In genomic region chr17:27139304-27139703, GRCm38 (mm10) we compare ENCODE assay signal across 13 mouse cellular contexts. TPM values are rescaled to one million over a fixed set of nuclear protein-coding genes. Genes with fewer than 3 reads are reported as not detected.
DNase-seq lines count a peak whose midpoint lies in the region; ATAC-seq and TF ChIP-seq lines count a peak whose summit lies in the region.
"Had no signal": no experiment of that assay in that cellular context is flagged by ENCODE, and none has a peak within 500 bp of the region (broad histone marks: within the 10 kb centered on the region; RNA-seq: fewer than 3 reads in every experiment).

No protein-coding gene starts in this region.

- no peak for ATAC-seq in hindbrain, postnatal 0 days
- ATAC-seq in hindbrain, embryonic 11.5 days (ENCODE audit: low FRiP score), result no peak
- no peak for ATAC-seq in limb, embryonic 13.5 days (ENCODE audit: low FRiP score, low read depth)
- ATAC-seq in neural tube, embryonic 15.5 days (ENCODE audit: low FRiP score), result no peak
- no peak for ATAC-seq in frontal cortex, adult (ENCODE audit: low TSS enrichment)
- ATAC-seq: Patski had no signal

- no peaks in the 10 kb centered on the region for H3K36me3 ChIP-seq in hindbrain, embryonic 10.5 days
- H3K36me3 ChIP-seq in hindbrain, postnatal 0 days (ENCODE audit: insufficient read depth, low read length), result no peaks in the 10 kb centered on the region
- no peaks in the 10 kb centered on the region for H3K36me3 ChIP-seq in hindbrain, embryonic 11.5 days (ENCODE audit: control insufficient read depth, insufficient read depth, low read length)
- H3K36me3 ChIP-seq in limb, embryonic 13.5 days, result no peaks in the 10 kb centered on the region
- no peaks in the 10 kb centered on the region for H3K36me3 ChIP-seq in neural tube, embryonic 15.5 days
- H3K36me3 ChIP-seq: heart, embryonic 13.5 days had no signal

- H3K4me1 ChIP-seq in hindbrain, embryonic 10.5 days (replicated peaks), result peaks cover 53% of the 10 kb centered on the region
- peaks cover 14% of the 10 kb centered on the region; the same call in 1 of the 2 replicates for H3K4me1 ChIP-seq in hindbrain, postnatal 0 days (ENCODE audit: insufficient read depth, low read length)
- peaks cover 4% of the 10 kb centered on the region for H3K4me1 ChIP-seq in hindbrain, embryonic 11.5 days (replicated peaks; ENCODE audit: control insufficient read depth, insufficient read depth, low read length)
- peaks cover 62% of the 10 kb centered on the region for H3K4me1 ChIP-seq in limb, embryonic 13.5 days
- H3K4me1 ChIP-seq in neural tube, embryonic 15.5 days, result peaks cover 52% of the 10 kb centered on the region

- H3K9ac ChIP-seq in hindbrain, postnatal 0 days (replicated peaks; ENCODE audit: low read length), result no peak overlapping the region
- no peak overlapping the region for H3K9ac ChIP-seq in hindbrain, embryonic 11.5 days (ENCODE audit: low read depth, low read length)
- 0 out of 2 replicates have a peak overlapping the region, but pooled peaks have one; percentile 13 for H3K9ac ChIP-seq in limb, embryonic 13.5 days
- H3K9ac ChIP-seq in neural tube, embryonic 15.5 days (replicated peaks), result no peak overlapping the region
- H3K9ac ChIP-seq: heart, embryonic 13.5 days had no signal

- DNase-seq in hindbrain, embryonic 10.5 days (ENCODE audit: low spot score), result no peak
- DNase-seq in hindbrain, postnatal 0 days (ENCODE audit: low spot score), result no peak
- DNase-seq in hindbrain, embryonic 11.5 days (ENCODE audit: low spot score), result no peak
- no peak for DNase-seq in urinary bladder, postnatal 4 days (ENCODE audit: low spot score in 2 of 2)
- DNase-seq: cerebellum, adult 8-10 months; kidney, adult 8-10 months had no signal

- TF ChIP-seq CTCF in hindbrain, postnatal 0 days (IDR thresholded peaks at IDR 0.05; ENCODE audit: low read depth), result no peak

- no peaks in the 10 kb centered on the region for H3K9me3 ChIP-seq in hindbrain, embryonic 10.5 days
- H3K9me3 ChIP-seq in hindbrain, postnatal 0 days (ENCODE audit: low read length), result no peaks in the 10 kb centered on the region
- H3K9me3 ChIP-seq in hindbrain, embryonic 11.5 days (ENCODE audit: control insufficient read depth, low read length), result no peaks in the 10 kb centered on the region
- no peaks in the 10 kb centered on the region for H3K9me3 ChIP-seq in limb, embryonic 13.5 days
- H3K9me3 ChIP-seq in neural tube, embryonic 15.5 days (replicated peaks), result no peaks in the 10 kb centered on the region
- H3K9me3 ChIP-seq: heart, embryonic 13.5 days had no signal

- no peak overlapping the region for H3K4me3 ChIP-seq in hindbrain, embryonic 10.5 days
- no peak overlapping the region for H3K4me3 ChIP-seq in hindbrain, postnatal 0 days (ENCODE audit: low read length)
- H3K4me3 ChIP-seq in hindbrain, embryonic 11.5 days (ENCODE audit: low read depth, low read length), result no peak overlapping the region
- no peak overlapping the region for H3K4me3 ChIP-seq in limb, embryonic 13.5 days
- no peak overlapping the region for H3K4me3 ChIP-seq in neural tube, embryonic 15.5 days (replicated peaks)
- H3K4me3 ChIP-seq: heart, embryonic 13.5 days; megakaryocyte, embryonic 14.5 days had no signal

- no peak overlapping the region for H3K4me2 ChIP-seq in hindbrain, postnatal 0 days (ENCODE audit: low read depth, low read length)
- H3K4me2 ChIP-seq in hindbrain, embryonic 11.5 days (replicated peaks; ENCODE audit: low read depth, low read length), result no peak overlapping the region
- H3K4me2 ChIP-seq in limb, embryonic 13.5 days (replicated peaks), result no peak overlapping the region
- no peak overlapping the region for H3K4me2 ChIP-seq in neural tube, embryonic 15.5 days
- H3K4me2 ChIP-seq: heart, embryonic 13.5 days; liver, embryonic 11.5 days had no signal

- WGBS in hindbrain, embryonic 10.5 days, result 58% methylated on average over 7 of the region's 7 CpGs
- 27% methylated on average over 7 of the region's 7 CpGs for WGBS in hindbrain, postnatal 0 days
- 55% methylated on average over 7 of the region's 7 CpGs for WGBS in hindbrain, embryonic 11.5 days
- 57% methylated on average over 7 of the region's 7 CpGs for WGBS in limb, embryonic 13.5 days
- 22% methylated on average over 7 of the region's 7 CpGs for WGBS in neural tube, embryonic 15.5 days

- H3K27me3 ChIP-seq in hindbrain, embryonic 10.5 days (ENCODE audit: insufficient read depth, poor library complexity, severe bottlenecking), result peaks cover 7% of the 10 kb centered on the region; the same call in 1 of the 2 replicates
- H3K27me3 ChIP-seq in hindbrain, postnatal 0 days (ENCODE audit: insufficient read depth, low read length), result no peaks in the 10 kb centered on the region
- H3K27me3 ChIP-seq in hindbrain, embryonic 11.5 days (ENCODE audit: control insufficient read depth, insufficient read depth, low read length), result no peaks in the 10 kb centered on the region
- H3K27me3 ChIP-seq in limb, embryonic 13.5 days, result 0 out of 2 replicates have a peak, but pooled peaks cover 2% of the 10 kb centered on the region
- no peaks in the 10 kb centered on the region for H3K27me3 ChIP-seq in neural tube, embryonic 15.5 days (replicated peaks)
- H3K27me3 ChIP-seq: Patski had no signal

- H3K27ac ChIP-seq in hindbrain, embryonic 10.5 days, result peak overlapping the region; percentile 2; the same call in 1 of the 2 replicates
- H3K27ac ChIP-seq in hindbrain, postnatal 0 days, result no peak overlapping the region
- peak overlapping the region; percentile 49; the same call in 1 of the 2 replicates for H3K27ac ChIP-seq in hindbrain, embryonic 11.5 days (ENCODE audit: low read depth, low read length)
- no peak overlapping the region; the same call in 1 of the 2 replicates for H3K27ac ChIP-seq in limb, embryonic 13.5 days
- H3K27ac ChIP-seq in neural tube, embryonic 15.5 days (replicated peaks), result peak overlapping the region; percentile 37
- H3K27ac ChIP-seq: heart, embryonic 13.5 days had no signal

RNA-seq across cellular contexts. Expression of gene Uqcc2, which starts 5.6 kb away (rescaled TPM):
- 395 and 442 TPM in 2 replicates for polyA plus RNA-seq in hindbrain, embryonic 10.5 days (2016; fragmentation: Nextera tagmentation; extraction: Ambion mirVana)
- total RNA-seq in hindbrain, postnatal 0 days (2014; rRNA removed), result 230 and 283 TPM in 2 replicates
- 427 and 445 TPM in 2 replicates for polyA plus RNA-seq in hindbrain, postnatal 0 days (2015; fragmentation: Nextera tagmentation; extraction: Ambion mirVana)
- polyA plus RNA-seq in hindbrain, embryonic 11.5 days (2014; fragmentation: Nextera tagmentation; extraction: Ambion mirVana), result 326 and 345 TPM in 2 replicates
- polyA plus RNA-seq in limb, embryonic 13.5 days (2015; fragmentation: Nextera tagmentation; extraction: Ambion mirVana), result 329 and 338 TPM in 2 replicates
- 349 and 390 TPM in 2 replicates for polyA plus RNA-seq in neural tube, embryonic 15.5 days (2015; fragmentation: Nextera tagmentation; extraction: Ambion mirVana)

RNA-seq across cellular contexts. Expression of gene Ip6k3, which starts 28.3 kb away (rescaled TPM):
- 0.06 and 0.31 TPM in 2 replicates for polyA plus RNA-seq in hindbrain, embryonic 10.5 days (2016; fragmentation: Nextera tagmentation; extraction: Ambion mirVana)
- 0.47 TPM in 1 of 2 replicates, not detected in the other for total RNA-seq in hindbrain, postnatal 0 days (2014; rRNA removed)
- polyA plus RNA-seq in hindbrain, postnatal 0 days (2015; fragmentation: Nextera tagmentation; extraction: Ambion mirVana), result 0.31 and 0.37 TPM in 2 replicates
- polyA plus RNA-seq in hindbrain, embryonic 11.5 days (2014; fragmentation: Nextera tagmentation; extraction: Ambion mirVana), result 0.23 and 0.49 TPM in 2 replicates
- polyA plus RNA-seq in limb, embryonic 13.5 days (2015; fragmentation: Nextera tagmentation; extraction: Ambion mirVana), result 0.38 and 0.55 TPM in 2 replicates
- polyA plus RNA-seq in neural tube, embryonic 15.5 days (2015; fragmentation: Nextera tagmentation; extraction: Ambion mirVana), result 0.23 and 0.40 TPM in 2 replicates

Comparison
In these comparisons a context has a peak if more than half of its experiments do, and no peak if none do; other contexts are left out.
1. H3K27ac ChIP-seq: peak in hindbrain, embryonic 10.5 days (single experiment), hindbrain, embryonic 11.5 days (single experiment) and neural tube, embryonic 15.5 days (single experiment); none in hindbrain, postnatal 0 days (single experiment) and limb, embryonic 13.5 days (single experiment).